Mouse (Mus musculus) layer of hippocampus, postnatal 14 days (tissue): ENCODE results near the gene Scgb1b18. TPM values are rescaled to one million over a fixed set of nuclear protein-coding genes. Genes with fewer than 3 reads are reported as not detected.
"Not testable (repeated sequence)": the region's sequence is repeated elsewhere in the genome, so short reads cannot be mapped to it uniquely, and the experiment has no call there.

Experiments used
- DNase-seq, 2 experiments: peaks; one replicate each; pipeline ENCODE4 v3.0.0; 2021 to 2022; ENCODE audit warnings: low spot score in 2 of 2, mixed read lengths in 1 of 2
- long read RNA-seq, 2 experiments: library from polyadenylated mRNA; stranded (forward); transcript quantifications; one replicate each; pipeline ENCODE4 v2.0.0; 2021
- total RNA-seq, 2 experiments: library from RNA; stranded (reverse); gene quantifications; 2 replicates each; pipeline ENCODE4 v1.2.3; 2021

Gene Scgb1b18
- total RNA-seq = not detected
- long read RNA-seq, experiment 1 = 0 reads
- long read RNA-seq, experiment 2 = 0 reads

- not testable (repeated sequence) for DNase-seq
Observed at GRCm38 (mm10) chr7:33185268-33185667, at the start of gene Scgb1b18. Gene Scgb1b18 (plus strand): TSS chr7:33185568.

GRCm38 (mm10) chr7:33173764-33174163, 11.6 kb upstream of the Scgb1b18 start, which contains the start of gene Scgb2b18:
Gene Scgb2b18 (minus strand): TSS chr7:33173864.
- not testable (repeated sequence) for DNase-seq

Other genes starting within 250 kb of the Scgb1b18 start
- gene Scgb2b17, start 129.0 kb upstream of the Scgb1b18 start, total RNA-seq = not detected
- not detected for gene Scgb1b17, start 122.1 kb upstream of the Scgb1b18 start, total RNA-seq
- gene Scgb2b18, start 11.7 kb upstream of the Scgb1b18 start, total RNA-seq = not detected
- gene Scgb2b19, start 94.8 kb downstream of the Scgb1b18 start, total RNA-seq = not detected
- not detected for gene Scgb1b19, start 101.7 kb downstream of the Scgb1b18 start, total RNA-seq
- not detected for gene Scgb2b20, start 180.8 kb downstream of the Scgb1b18 start, total RNA-seq
- gene Scgb1b20, start 187.7 kb downstream of the Scgb1b18 start, total RNA-seq = not detected